Mouse (Mus musculus): ENCODE data around the gene Klhl25. TPM values are rescaled to one million over a fixed set of nuclear protein-coding genes. Genes with fewer than 3 reads are reported as not detected.
A peak's percentile ranks its signal among the peaks of the same experiment; 100 is the strongest.

The Klhl25 gene
- polyA plus RNA-seq, 1 experiment from 2014 or later: 13.5 TPM

GRCm38 (mm10) chr7:75897041-75897440 lies 48.9 kb downstream of the Klhl25 start:
- Histone ChIP-seq H3K9ac (replicated peaks) (no peak overlapping the region), H3K9me3 (ENCODE audit: low read length) (no peaks in the 10 kb centered on the region), H3K4me2 (ENCODE audit: low read depth, low read length) (no peak overlapping the region), H3K4me1 (ENCODE audit: insufficient read depth) (peaks cover 8% of the 10 kb centered on the region), H3K4me3 (ENCODE audit: low read depth, low read length) (no peak overlapping the region), H3K27me3 (ENCODE audit: insufficient read depth, low read length) (no peaks in the 10 kb centered on the region), H3K27ac (ENCODE audit: low read depth) (no peak overlapping the region), H3K36me3 (replicated peaks; ENCODE audit: insufficient read depth, low read length) (no peaks in the 10 kb centered on the region)
- no peak for TF ChIP-seq CTCF (IDR thresholded peaks at IDR 0.05; ENCODE audit: low read depth)
- no peak for TF ChIP-seq EP300 (IDR thresholded peaks at IDR 0.05; ENCODE audit: low read depth)
- ATAC-seq (no peak), DNase-seq (no peak)
- WGBS (ENCODE audit: insufficient replicate concordance): 81% methylated on average over 5 of the region's 5 CpGs

DNA sequence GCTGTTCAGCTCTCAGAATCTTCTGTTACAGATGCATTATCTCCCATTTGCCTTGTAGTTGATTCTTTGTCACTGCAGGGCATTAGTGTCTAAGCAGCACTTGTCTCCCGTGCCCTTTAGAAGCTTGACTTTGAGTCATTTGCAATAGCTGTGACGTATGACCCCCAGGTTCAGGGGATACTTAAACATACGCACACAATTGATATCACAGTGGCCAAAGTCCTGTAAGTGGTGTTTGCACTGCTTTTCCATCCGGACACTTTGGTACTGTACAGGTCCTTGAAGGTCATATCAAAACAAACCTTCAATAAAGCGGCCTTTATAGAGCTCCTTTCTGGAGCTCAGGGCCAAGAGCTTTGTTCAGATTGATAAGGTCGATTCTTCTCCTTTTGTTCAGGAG lies 51.0 kb downstream of the Klhl25 start:
- Histone ChIP-seq H3K36me3 (replicated peaks; ENCODE audit: insufficient read depth, low read length) (no peaks in the 10 kb centered on the region), H3K4me3 (ENCODE audit: low read depth, low read length) (no peak overlapping the region), H3K4me1 (ENCODE audit: insufficient read depth) (peaks cover 4% of the 10 kb centered on the region), H3K9me3 (ENCODE audit: low read length) (no peaks in the 10 kb centered on the region), H3K9ac (replicated peaks) (no peak overlapping the region), H3K27me3 (ENCODE audit: insufficient read depth, low read length) (no peaks in the 10 kb centered on the region), H3K27ac (ENCODE audit: low read depth) (no peak overlapping the region), H3K4me2 (ENCODE audit: low read depth, low read length) (no peak overlapping the region)
- WGBS (ENCODE audit: insufficient replicate concordance): 51% methylated on average over 6 of the region's 6 CpGs
- TF ChIP-seq CTCF (IDR thresholded peaks at IDR 0.05; ENCODE audit: low read depth) (no peak), EP300 (IDR thresholded peaks at IDR 0.05; ENCODE audit: low read depth) (no peak)
- DNase-seq: no peak
- peak; percentile 29; the same call in 1 of the 2 replicates for ATAC-seq

- Histone ChIP-seq H3K4me1 (ENCODE audit: insufficient read depth) (peaks cover 4% of the 10 kb centered on the region), H3K9me3 (ENCODE audit: low read length) (no peaks in the 10 kb centered on the region), H3K4me3 (ENCODE audit: low read depth, low read length) (no peak overlapping the region), H3K27ac (ENCODE audit: low read depth) (no peak overlapping the region), H3K9ac (replicated peaks) (no peak overlapping the region), H3K4me2 (ENCODE audit: low read depth, low read length) (no peak overlapping the region), H3K36me3 (replicated peaks; ENCODE audit: insufficient read depth, low read length) (no peaks in the 10 kb centered on the region), H3K27me3 (ENCODE audit: insufficient read depth, low read length) (no peaks in the 10 kb centered on the region)
- TF ChIP-seq EP300 (IDR thresholded peaks at IDR 0.05; ENCODE audit: low read depth) (no peak), CTCF (IDR thresholded peaks at IDR 0.05; ENCODE audit: low read depth) (no peak)
- WGBS (ENCODE audit: insufficient replicate concordance): 43% methylated on average over 8 of the region's 8 CpGs
- ATAC-seq (no peak), DNase-seq (no peak)
Measured at GRCm38 (mm10) chr7:75899517-75899916, 51.4 kb downstream of the Klhl25 start.

DNA sequence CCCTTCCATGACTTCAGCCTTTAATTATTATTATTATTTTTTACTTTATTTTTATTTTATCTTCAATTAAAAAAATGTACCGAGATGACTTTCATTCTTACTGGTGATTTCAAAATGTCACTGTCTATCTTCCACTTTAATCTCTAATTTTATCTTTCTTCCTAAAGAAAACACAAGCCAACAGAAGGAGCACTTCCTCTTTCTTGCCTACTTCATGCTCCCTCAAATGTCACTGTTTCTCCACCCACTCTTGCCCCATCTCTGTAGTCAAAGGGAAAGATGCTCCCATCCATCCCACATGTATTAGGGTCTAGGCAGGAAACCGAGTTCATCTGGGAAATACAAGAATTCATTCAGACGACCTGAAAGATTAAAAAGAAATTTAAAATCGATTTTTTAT lies 51.8 kb downstream of the Klhl25 start:
- H3K4me1 ChIP-seq (ENCODE audit: insufficient read depth): peaks cover 4% of the 10 kb centered on the region
- ATAC-seq: no peak
- no peak overlapping the region for H3K4me2 ChIP-seq (ENCODE audit: low read depth, low read length)
- H3K9me3 ChIP-seq (ENCODE audit: low read length): no peaks in the 10 kb centered on the region
- no peaks in the 10 kb centered on the region for H3K27me3 ChIP-seq (ENCODE audit: insufficient read depth, low read length)
- no peaks in the 10 kb centered on the region for H3K36me3 ChIP-seq (replicated peaks; ENCODE audit: insufficient read depth, low read length)
- no peak for DNase-seq
- no peak for TF ChIP-seq CTCF (IDR thresholded peaks at IDR 0.05; ENCODE audit: low read depth)
- no peak overlapping the region for H3K9ac ChIP-seq (replicated peaks)
- H3K27ac ChIP-seq (ENCODE audit: low read depth): no peak overlapping the region
- no peak overlapping the region for H3K4me3 ChIP-seq (ENCODE audit: low read depth, low read length)
- 43% methylated on average over 4 of the region's 4 CpGs for WGBS (ENCODE audit: insufficient replicate concordance)

- Histone ChIP-seq H3K9me3 (ENCODE audit: low read length) (no peaks in the 10 kb centered on the region), H3K27ac (ENCODE audit: low read depth) (no peak overlapping the region), H3K4me2 (ENCODE audit: low read depth, low read length) (no peak overlapping the region), H3K9ac (replicated peaks) (no peak overlapping the region), H3K4me1 (ENCODE audit: insufficient read depth) (no peaks in the 10 kb centered on the region), H3K4me3 (ENCODE audit: low read depth, low read length) (no peak overlapping the region), H3K27me3 (ENCODE audit: insufficient read depth, low read length) (no peaks in the 10 kb centered on the region), H3K36me3 (replicated peaks; ENCODE audit: insufficient read depth, low read length) (no peaks in the 10 kb centered on the region)
- no peak for DNase-seq
- WGBS (ENCODE audit: insufficient replicate concordance): 40% methylated on average over 2 of the region's 2 CpGs
- ATAC-seq: no peak
- no peak for TF ChIP-seq CTCF (IDR thresholded peaks at IDR 0.05; ENCODE audit: low read depth)
- no peak for TF ChIP-seq EP300 (IDR thresholded peaks at IDR 0.05; ENCODE audit: low read depth)
Measured at GRCm38 (mm10) chr7:75905145-75905544, 57.0 kb downstream of the Klhl25 start.

DNA sequence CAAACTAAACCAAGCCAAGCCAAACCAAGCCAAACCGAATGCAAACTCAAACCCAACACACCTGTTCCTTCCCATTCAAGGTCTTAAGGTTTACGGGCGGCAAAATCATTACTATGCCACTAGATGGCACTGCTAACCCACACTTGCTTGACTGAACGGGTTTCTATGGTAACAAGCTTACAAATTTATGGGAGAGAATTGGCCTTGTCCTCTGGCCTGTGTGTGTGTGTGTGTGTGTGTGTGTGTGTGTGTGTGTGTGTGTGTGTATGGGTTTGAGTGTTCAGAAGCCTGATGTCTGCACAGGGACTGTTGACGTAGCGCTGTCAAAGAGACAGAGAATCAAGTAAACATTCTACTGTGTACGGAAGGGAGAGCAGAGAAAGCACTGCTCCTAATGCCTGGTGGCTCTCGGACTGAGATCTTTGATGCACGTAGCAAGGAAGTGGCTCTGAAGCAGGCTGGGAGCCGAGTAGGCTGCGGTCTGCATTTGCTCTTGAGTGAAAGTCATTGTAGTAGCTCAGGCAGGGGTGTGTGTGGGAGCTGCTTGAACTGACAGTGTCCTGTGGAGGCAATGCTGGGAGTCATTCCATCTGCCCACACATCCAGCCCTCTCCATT lies 62.0 kb downstream of the Klhl25 start:
- H3K27me3 ChIP-seq (ENCODE audit: insufficient read depth, low read length): no peaks in the 10 kb centered on the region
- TF ChIP-seq EP300 (IDR thresholded peaks at IDR 0.05; ENCODE audit: low read depth) (no peak), CTCF (IDR thresholded peaks at IDR 0.05; ENCODE audit: low read depth) (peak; percentile 91)
- no peak overlapping the region for H3K9ac ChIP-seq (replicated peaks)
- H3K36me3 ChIP-seq (replicated peaks; ENCODE audit: insufficient read depth, low read length): no peaks in the 10 kb centered on the region
- 16% methylated on average over 11 of the region's 11 CpGs for WGBS (ENCODE audit: insufficient replicate concordance)
- H3K4me2 ChIP-seq (ENCODE audit: low read depth, low read length): peak overlapping the region; percentile 38; the same call in 1 of the 2 replicates
- peak; percentile 68 for ATAC-seq
- DNase-seq: peak; percentile 58
- no peak overlapping the region for H3K4me3 ChIP-seq (ENCODE audit: low read depth, low read length)
- H3K27ac ChIP-seq (ENCODE audit: low read depth): no peak overlapping the region
- no peaks in the 10 kb centered on the region for H3K9me3 ChIP-seq (ENCODE audit: low read length)
- H3K4me1 ChIP-seq (ENCODE audit: insufficient read depth): 0 out of 2 replicates have a peak, but pooled peaks cover 2% of the 10 kb centered on the region
